Mouse (Mus musculus) brain, adult 10 weeks (tissue): ENCODE results near the gene Podnl1. TPM values are rescaled to one million over a fixed set of nuclear protein-coding genes. Genes with fewer than 3 reads are reported as not detected.

Experiments used
- polyA plus RNA-seq: library from polyadenylated mRNA; stranded (reverse); fragments of 350-450 nt; fragmentation: Illumina TruSeq; extraction: RNeasy Lipid Tissue Mini Kit (QIAGEN cat#74804); gene quantifications from one replicate; pipeline ENCODE4 v1.2.3, GENCODE M21; 2015; ENCODE audit warnings: low read depth, low replicate concordance

The Podnl1 gene
- not detected for polyA plus RNA-seq

GRCm38 (mm10) chr8:84125656-84126055 is at the start of gene Podnl1:
Gene Podnl1, plus strand, starts transcription at chr8:84125989.

DNA sequence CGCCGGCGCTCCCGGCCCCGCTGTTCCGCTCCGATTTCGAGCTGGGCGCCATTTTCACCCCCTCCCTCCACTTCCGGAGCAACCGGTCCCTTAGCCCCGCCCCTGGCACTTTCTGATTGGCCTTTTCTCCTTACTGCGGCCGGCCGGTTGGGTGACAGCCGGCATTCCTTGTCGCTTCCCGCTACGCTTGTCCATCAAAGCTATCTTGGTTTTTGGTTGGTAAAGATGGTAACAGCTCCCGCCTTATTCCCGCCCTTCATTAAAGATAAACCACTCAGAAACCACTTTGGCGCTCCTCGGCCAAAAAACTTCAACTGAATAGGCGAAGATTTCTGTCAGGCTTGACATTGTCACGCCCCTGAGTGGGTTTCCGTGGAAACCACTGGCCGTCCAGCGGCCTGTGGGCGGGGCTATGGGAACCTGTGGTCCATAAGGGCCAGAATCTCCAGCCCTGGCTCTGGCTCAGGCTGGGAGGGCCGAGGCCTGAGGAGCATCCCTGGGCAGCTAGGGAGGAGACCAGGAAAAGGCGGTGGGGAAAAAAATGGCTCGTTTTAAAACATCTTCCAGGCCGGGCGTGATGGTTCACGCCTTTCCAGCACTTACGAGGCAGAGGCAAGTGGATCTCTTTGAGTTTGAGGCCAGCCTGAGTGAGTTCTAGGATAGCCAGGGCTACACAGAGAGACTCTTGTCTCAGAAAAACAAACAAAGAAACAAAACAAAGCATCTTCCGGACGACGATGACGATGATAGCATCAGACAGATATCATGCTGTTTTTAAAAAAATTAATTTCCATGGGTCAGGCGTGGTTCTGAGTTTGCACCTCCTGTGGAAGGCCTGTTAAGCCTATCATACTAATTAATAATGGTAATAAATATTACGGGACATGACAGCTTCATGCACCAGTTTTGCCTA is 20.8 kb upstream of the Podnl1 start, which contains the start of gene Dcaf15:
Dcaf15 (minus strand) TSS at position 72 of the 913 bp plus-strand sequence.

DNA sequence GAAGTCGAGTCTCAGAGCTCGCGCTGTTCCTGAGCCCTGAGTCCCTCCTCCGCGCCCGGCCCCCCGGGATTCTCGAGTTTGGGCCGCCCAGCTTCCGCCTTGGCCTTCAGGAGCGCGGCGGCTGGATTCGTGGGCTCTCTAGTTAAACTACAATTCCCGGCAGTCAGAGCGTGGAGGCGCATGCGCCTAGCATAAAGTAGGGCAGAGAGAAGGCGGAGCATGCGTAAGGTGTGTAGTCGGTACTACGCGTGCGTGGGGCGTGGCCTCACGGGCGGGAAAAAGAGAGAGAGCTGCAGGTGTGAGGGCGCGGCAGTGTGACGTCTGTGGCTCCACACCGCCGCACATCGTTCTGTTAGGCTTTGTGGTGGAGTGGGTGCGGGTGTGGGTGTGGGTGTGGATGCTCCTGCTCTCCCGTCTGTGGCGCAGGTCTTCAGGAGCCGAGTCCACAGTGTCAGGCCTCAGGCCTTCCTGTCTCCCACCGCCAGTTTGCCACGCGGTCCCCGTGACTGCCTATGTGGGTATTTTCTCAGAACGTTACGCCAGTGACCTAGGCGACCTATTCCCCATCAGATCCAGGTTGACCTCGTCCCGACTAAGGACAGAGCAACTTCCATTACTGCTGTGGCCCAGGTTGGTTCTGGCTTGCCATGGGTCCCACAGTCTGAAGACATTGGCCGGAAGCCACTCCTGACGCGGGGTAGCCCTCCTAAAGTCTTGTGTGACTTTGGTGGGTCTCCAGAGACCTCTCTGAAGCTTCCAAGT is 22.2 kb downstream of the Podnl1 start, which contains the start of the genes Cc2d1a and 4930432K21Rik:
Cc2d1a (minus strand) TSS at position 168 of the 762 bp plus-strand sequence.
4930432K21Rik (plus strand) TSS at position 257 of the 762 bp plus-strand sequence.

Other genes starting within 250 kb of the Podnl1 start
- 144 TPM for gene Adgrl1, start 225.9 kb upstream of the Podnl1 start, polyA plus RNA-seq
- gene Gm10644, start 170.8 kb upstream of the Podnl1 start, polyA plus RNA-seq = 0.31 TPM
- gene Asf1b, start 170.5 kb upstream of the Podnl1 start, polyA plus RNA-seq = 0.83 TPM
- 188 TPM for gene Prkaca, start 153.0 kb upstream of the Podnl1 start, polyA plus RNA-seq
- 36.5 TPM for gene Samd1, start 128.3 kb upstream of the Podnl1 start, polyA plus RNA-seq
- gene 1700067K01Rik, start 124.5 kb upstream of the Podnl1 start, polyA plus RNA-seq = not detected
- 2.7 TPM for gene 2210011C24Rik, start 113.8 kb upstream of the Podnl1 start, polyA plus RNA-seq
- 1.6 TPM for gene Palm3, start 104.5 kb upstream of the Podnl1 start, polyA plus RNA-seq
- not detected for gene Il27ra, start 83.4 kb upstream of the Podnl1 start, polyA plus RNA-seq
- 3.0 TPM for gene Rln3, start 81.0 kb upstream of the Podnl1 start, polyA plus RNA-seq
- 3.7 TPM for gene Gm10643, start 60.9 kb upstream of the Podnl1 start, polyA plus RNA-seq
- gene Rfx1, start 59.2 kb upstream of the Podnl1 start, polyA plus RNA-seq = 13.1 TPM
- gene Dcaf15, start 21.2 kb upstream of the Podnl1 start, polyA plus RNA-seq = 18.4 TPM
- 29.2 TPM for gene Cc2d1a, start 21.9 kb downstream of the Podnl1 start, polyA plus RNA-seq
- gene 4930432K21Rik, start 22.0 kb downstream of the Podnl1 start, polyA plus RNA-seq = 2.5 TPM
- gene Nanos3, start 59.2 kb downstream of the Podnl1 start, polyA plus RNA-seq = not detected
- 9.6 TPM for gene Zswim4, start 111.1 kb downstream of the Podnl1 start, polyA plus RNA-seq
- 197 TPM for gene D8Ertd738e, start 123.7 kb downstream of the Podnl1 start, polyA plus RNA-seq
- 13.7 TPM for gene Mri1, start 131.3 kb downstream of the Podnl1 start, polyA plus RNA-seq
- gene Ccdc130, start 144.4 kb downstream of the Podnl1 start, polyA plus RNA-seq = 25.7 TPM